Mouse (Mus musculus) cerebellum, adult 2 months (tissue): ENCODE data around the gene Lamtor1.

Source experiments
- CTCF ChIP-seq: fragments of 200-500 bp; IDR thresholded peaks from 2 replicates; pipeline ENCODE4 v1.5.1; 2011; ENCODE audit warnings: low read depth, mild to moderate bottlenecking, control low read depth, low read length, moderate library complexity, borderline replicate concordance; ENCODE audit not compliant: insufficient read depth
- POLR2A ChIP-seq: fragments of 200-500 bp; IDR thresholded peaks from 2 replicates; pipeline ENCODE4 v1.6.1; 2011; ENCODE audit warnings: low read length, control low read depth, borderline replicate concordance; ENCODE audit not compliant: insufficient read depth

- no peak for TF ChIP-seq CTCF
- TF ChIP-seq POLR2A, result no peak
These were observed 2.7 kb downstream of the Lamtor1 start for GRCm38 (mm10) chr7:101908367-101908766.
